Mouse (Mus musculus) limb, embryonic 11.5 days (tissue): Measurements from ENCODE around the gene Maz. TPM values are rescaled to one million over a fixed set of nuclear protein-coding genes. Genes with fewer than 3 reads are reported as not detected.
A peak's percentile ranks its signal among the peaks of the same experiment; 100 is the strongest.

Experiments used
- ATAC-seq: fragments of 200-750 bp; cut with Nextera tagmentation; 2 replicates; pipeline ENCODE4 v1.8.0; 2017; ENCODE audit warnings: low read depth; ENCODE audit not compliant: insufficient number of reproducible peaks, low FRiP score, low TSS enrichment
- DNase-seq: peaks from one replicate; pipeline ENCODE4 v3.0.0-alpha.2; 2015; ENCODE audit warnings: low spot score
- H3K27ac ChIP-seq: fragments of 300-500 bp; sonication (generic); replicated peaks from 2 replicates; pipeline ENCODE4 v1.5.1; 2014; ENCODE audit warnings: low read depth, mild to moderate bottlenecking, low read length
- H3K27me3 ChIP-seq: fragments of 300-500 bp; sonication (generic); 2 replicates; pipeline ENCODE4 v1.6.1; 2014; ENCODE audit warnings: mild to moderate bottlenecking, low read length, mixed read lengths; ENCODE audit not compliant: control insufficient read depth, insufficient read depth
- H3K36me3 ChIP-seq: fragments of 300-500 bp; sonication (generic); 2 replicates; pipeline ENCODE4 v1.6.1; 2014; ENCODE audit warnings: mild to moderate bottlenecking, low read length, moderate library complexity, mixed read lengths; ENCODE audit not compliant: control insufficient read depth, insufficient read depth
- H3K4me1 ChIP-seq: fragments of 300-500 bp; sonication (generic); 2 replicates; pipeline ENCODE4 v1.6.1; 2014; ENCODE audit warnings: low read length, mixed read lengths; ENCODE audit not compliant: control insufficient read depth, insufficient read depth
- H3K4me2 ChIP-seq: fragments of 300-500 bp; sonication (generic); 2 replicates; pipeline ENCODE4 v1.6.1; 2014; ENCODE audit warnings: low read depth, mild to moderate bottlenecking, moderate library complexity; ENCODE audit not compliant: severe bottlenecking
- H3K4me3 ChIP-seq: fragments of 300-500 bp; sonication (generic); 2 replicates; pipeline ENCODE4 v1.5.1; 2014; ENCODE audit warnings: low read depth, low read length
- H3K9ac ChIP-seq: fragments of 300-500 bp; sonication (generic); 2 replicates; pipeline ENCODE4 v1.6.1; 2014; ENCODE audit warnings: mild to moderate bottlenecking, low read length
- H3K9me3 ChIP-seq: fragments of 300-500 bp; sonication (generic); 2 replicates; pipeline ENCODE4 v1.6.1; 2016; ENCODE audit warnings: low read length; ENCODE audit not compliant: control insufficient read depth
- WGBS: fragments of 180-500 bp; shearing (Covaris S2); extraction: QIAGEN DNeasy Blood & Tissue Kit; methylation state at CpG from one replicate; pipeline ENCODE4 v1.1.7; 2014; 5-methylcytosine and 5-hydroxymethylcytosine counted together
- polyA plus RNA-seq: library from polyadenylated mRNA; unstranded; fragments of >200 nt; fragmentation: Nextera tagmentation; extraction: Ambion mirVana; gene quantifications from 2 replicates; pipeline ENCODE4 v1.2.1, GENCODE M21; 2014

Maz gene
- polyA plus RNA-seq, 1 experiment from 2014 or later: 84.8 TPM

DNA sequence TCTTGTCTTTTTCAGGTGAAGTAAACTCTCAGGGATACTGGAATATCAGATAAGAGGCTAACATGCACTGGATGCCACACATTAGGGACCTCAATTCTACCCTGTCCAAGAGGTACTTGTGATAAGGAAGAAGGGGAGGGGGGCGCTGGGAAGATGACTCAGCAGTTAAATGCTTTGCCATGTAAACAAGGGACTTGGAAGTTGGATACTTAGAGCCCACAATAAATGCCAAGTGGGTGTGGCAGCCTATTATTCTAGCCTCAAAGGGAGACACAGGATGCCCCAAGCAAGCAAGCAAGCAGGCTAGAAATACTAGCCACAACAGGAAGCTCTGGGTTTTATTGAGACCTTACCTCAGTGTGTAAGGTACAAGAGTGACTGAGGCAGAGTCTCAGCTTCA is 4.4 kb upstream of the Maz start:
- WGBS: 75% methylated on average over 1 of the region's 1 CpGs
- Histone ChIP-seq H3K4me3 (no peak overlapping the region), H3K27ac (no peak overlapping the region), H3K9ac (no peak overlapping the region), H3K27me3 (no peaks in the 10 kb centered on the region), H3K9me3 (no peaks in the 10 kb centered on the region), H3K4me1 (peaks cover 7% of the 10 kb centered on the region), H3K4me2 (no peak overlapping the region), H3K36me3 (peaks cover 40% of the 10 kb centered on the region)
- DNase-seq (no peak), ATAC-seq (no peak)

DNA sequence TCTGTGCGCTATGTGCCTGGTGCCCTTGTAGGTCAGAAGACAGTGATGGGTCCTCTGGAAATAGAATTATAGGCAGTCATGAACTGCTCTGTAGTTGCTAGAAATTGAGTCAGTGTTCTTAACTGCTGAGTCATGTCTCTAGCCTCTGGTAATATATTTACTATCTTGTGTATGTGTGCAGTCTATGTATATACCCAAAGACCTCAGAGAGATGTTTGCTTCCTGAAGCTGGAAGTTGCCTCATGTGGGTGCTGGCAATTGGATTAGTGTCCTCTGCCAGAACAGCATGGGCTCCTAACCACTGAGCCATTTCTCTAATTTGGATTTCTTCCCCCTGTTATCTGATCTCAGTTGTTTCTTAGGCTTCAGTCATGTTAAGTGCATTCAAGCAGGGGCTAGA is 3.3 kb upstream of the Maz start:
- ATAC-seq: no peak
- H3K36me3 ChIP-seq: peaks cover 37% of the 10 kb centered on the region

DNA sequence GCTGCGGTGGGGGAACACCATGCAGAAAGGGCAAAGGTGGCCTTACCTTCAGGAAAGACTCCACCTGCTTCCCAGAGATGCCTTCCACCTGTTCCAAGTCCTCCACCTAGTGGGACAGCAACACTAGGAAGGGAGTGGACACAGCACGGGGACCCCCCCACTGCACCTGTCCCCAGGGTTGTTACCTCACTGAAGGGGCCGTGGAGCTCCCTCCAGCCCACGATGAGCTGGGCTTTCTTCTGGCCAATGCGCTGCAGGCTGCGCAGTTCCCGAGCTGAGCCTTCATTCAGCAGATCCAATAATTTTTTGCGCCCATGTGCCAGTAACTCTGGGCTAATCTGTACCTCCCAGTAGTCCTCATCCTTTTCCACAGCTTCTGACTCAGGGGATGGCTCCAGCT is 1.0 kb upstream of the Maz start:
- WGBS: 74% methylated on average over 8 of the region's 8 CpGs
- no peak for ATAC-seq
- peaks cover 35% of the 10 kb centered on the region for H3K36me3 ChIP-seq

More for the DNA sequence above, 3.3 kb upstream of the Maz start:
- 100% methylated on average over 1 of the region's 1 CpGs for WGBS
- Histone ChIP-seq H3K27ac (no peak overlapping the region), H3K4me1 (peaks cover 7% of the 10 kb centered on the region), H3K4me3 (no peak overlapping the region), H3K9me3 (no peaks in the 10 kb centered on the region), H3K4me2 (no peak overlapping the region), H3K27me3 (no peaks in the 10 kb centered on the region), H3K9ac (no peak overlapping the region)
- no peak for DNase-seq

DNA sequence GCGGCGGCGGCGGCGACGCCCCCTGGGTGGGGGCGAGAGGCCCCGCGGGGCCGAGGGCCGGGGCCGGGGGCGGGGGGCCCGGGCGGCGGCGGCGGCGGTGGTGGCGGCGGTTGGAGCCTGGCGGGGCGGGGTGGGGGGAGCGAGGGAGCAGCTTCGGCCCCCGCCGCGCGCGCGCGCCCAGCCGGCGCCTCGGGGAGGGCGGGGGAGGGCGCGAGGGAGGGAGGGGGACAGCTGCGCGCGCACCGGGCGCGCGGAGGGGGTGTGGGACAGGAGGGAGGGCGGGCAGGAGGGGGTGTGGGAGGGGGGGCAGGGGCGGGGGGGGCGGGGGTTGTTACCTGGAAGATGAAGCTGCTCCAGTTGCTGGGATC is 237 bp downstream of the Maz start:
- H3K36me3 ChIP-seq: peaks cover 36% of the 10 kb centered on the region
- no peak for ATAC-seq
- H3K4me2 ChIP-seq: peak overlapping the region; percentile 83
- WGBS: no CpG with 5 or more reads among the region's 48 CpGs
- H3K27ac ChIP-seq: peak overlapping the region; percentile 98
- DNase-seq: no peak
- no peaks in the 10 kb centered on the region for H3K9me3 ChIP-seq
- peak overlapping the region; percentile 99 for H3K9ac ChIP-seq
- peak overlapping the region; percentile 97 for H3K4me3 ChIP-seq
- no peaks in the 10 kb centered on the region for H3K27me3 ChIP-seq
- H3K4me1 ChIP-seq: peaks cover 36% of the 10 kb centered on the region

More for the DNA sequence above, 1.0 kb upstream of the Maz start:
- H3K27ac ChIP-seq: peak overlapping the region; percentile 98
- H3K27me3 ChIP-seq: no peaks in the 10 kb centered on the region
- peak; percentile 43 for DNase-seq
- H3K4me1 ChIP-seq: peaks cover 23% of the 10 kb centered on the region
- H3K4me3 ChIP-seq: peak overlapping the region; percentile 97
- H3K9ac ChIP-seq: peak overlapping the region; percentile 64
- H3K9me3 ChIP-seq: no peaks in the 10 kb centered on the region
- peak overlapping the region; percentile 52 for H3K4me2 ChIP-seq

GRCm38 (mm10) chr7:127026161-127026600 is 656 bp downstream of the Maz start:
- peak overlapping the region; percentile 99 for H3K9ac ChIP-seq
- H3K4me1 ChIP-seq: peaks cover 38% of the 10 kb centered on the region
- 0% methylated on average over 30 of the region's 48 CpGs for WGBS

GRCm38 (mm10) chr7:127025556-127026160 is 1.2 kb downstream of the Maz start:
- H3K36me3 ChIP-seq: peaks cover 32% of the 10 kb centered on the region
- no peaks in the 10 kb centered on the region for H3K9me3 ChIP-seq
- ATAC-seq (no peak), DNase-seq (peak; percentile 66)
- no peaks in the 10 kb centered on the region for H3K27me3 ChIP-seq
- WGBS: under 1% methylated on average over 64 of the region's 65 CpGs
- peak overlapping the region; percentile 97 for H3K4me3 ChIP-seq
- H3K4me2 ChIP-seq: peak overlapping the region; percentile 83
- peaks cover 41% of the 10 kb centered on the region for H3K4me1 ChIP-seq
- peak overlapping the region; percentile 99 for H3K9ac ChIP-seq
- peak overlapping the region; percentile 98 for H3K27ac ChIP-seq

More at GRCm38 (mm10) chr7:127026161-127026600, 656 bp downstream of the Maz start:
- H3K9me3 ChIP-seq: no peaks in the 10 kb centered on the region
- ATAC-seq (peak; percentile 41; the same call in 1 of the 2 replicates), DNase-seq (peak; percentile 84)
- H3K4me3 ChIP-seq: peak overlapping the region; percentile 97
- H3K27me3 ChIP-seq: no peaks in the 10 kb centered on the region
- H3K27ac ChIP-seq: peak overlapping the region; percentile 98
- peak overlapping the region; percentile 83 for H3K4me2 ChIP-seq
- peaks cover 36% of the 10 kb centered on the region for H3K36me3 ChIP-seq

- Histone ChIP-seq H3K4me3 (peak overlapping the region; percentile 97), H3K9me3 (no peaks in the 10 kb centered on the region), H3K36me3 (peaks cover 29% of the 10 kb centered on the region), H3K4me1 (peaks cover 48% of the 10 kb centered on the region), H3K27me3 (no peaks in the 10 kb centered on the region), H3K4me2 (peak overlapping the region; percentile 83), H3K9ac (peak overlapping the region; percentile 99), H3K27ac (peak overlapping the region; percentile 98)
- peak; percentile 81 for DNase-seq
- 1% methylated on average over 30 of the region's 30 CpGs for WGBS
- peak; percentile 23; the same call in 1 of the 2 replicates for ATAC-seq
Measured at GRCm38 (mm10) chr7:127024755-127025555, 1.9 kb downstream of the Maz start.

DNA sequence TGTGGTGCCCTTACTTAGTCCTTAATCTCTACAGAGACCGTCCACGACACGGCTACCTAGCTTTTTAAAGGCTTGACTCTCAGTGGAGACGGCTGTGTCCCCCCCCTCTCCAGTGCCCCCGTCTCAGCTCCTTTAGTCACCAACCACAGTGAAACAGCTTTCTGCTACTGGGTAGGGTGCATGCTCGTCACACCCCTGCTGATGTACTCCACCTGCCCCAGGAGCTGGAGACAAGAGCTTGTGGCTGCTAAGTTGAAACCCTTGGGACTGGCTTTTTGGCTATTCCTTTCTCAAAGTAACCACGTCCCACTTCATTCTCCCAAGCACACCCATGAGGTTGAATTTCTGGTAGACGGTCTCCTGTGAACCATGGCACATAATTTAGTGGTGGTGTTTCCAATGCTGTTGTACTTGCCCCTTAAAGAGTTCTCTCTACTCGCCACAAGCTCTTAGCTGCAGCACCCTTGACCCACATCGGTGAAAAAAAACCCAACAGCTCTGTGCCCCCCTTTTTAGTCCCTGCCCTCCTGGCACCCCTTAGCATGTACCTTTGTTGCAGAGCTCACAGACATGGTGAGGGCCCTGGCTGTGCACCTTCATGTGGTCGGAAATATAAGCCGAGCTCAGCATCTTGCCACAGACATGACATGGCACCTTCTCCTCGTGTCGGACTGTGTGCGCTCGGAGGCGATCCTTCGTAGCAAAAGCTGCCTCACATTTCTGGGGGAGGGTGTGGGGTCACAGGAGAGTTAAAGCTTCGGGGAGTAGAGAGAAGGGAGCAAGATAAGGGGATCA is 2.7 kb downstream of the Maz start:
- H3K4me2 ChIP-seq: peak overlapping the region; percentile 83
- DNase-seq: no peak
- H3K27ac ChIP-seq: 0 out of 2 replicates have a peak overlapping the region, but pooled peaks have one; percentile 26
- peak overlapping the region; percentile 97 for H3K4me3 ChIP-seq
- no peaks in the 10 kb centered on the region for H3K9me3 ChIP-seq
- H3K27me3 ChIP-seq: no peaks in the 10 kb centered on the region
- peaks cover 55% of the 10 kb centered on the region for H3K4me1 ChIP-seq
- H3K9ac ChIP-seq: peak overlapping the region; percentile 99
- no peak for ATAC-seq
- 33% methylated on average over 19 of the region's 19 CpGs for WGBS
- peaks cover 26% of the 10 kb centered on the region for H3K36me3 ChIP-seq
